Mouse (Mus musculus) forebrain, postnatal 0 days (tissue): ENCODE results near the gene A030014E15Rik. TPM values are rescaled to one million over a fixed set of nuclear protein-coding genes. Genes with fewer than 3 reads are reported as not detected.
"Not testable (repeated sequence)": the region's sequence is repeated elsewhere in the genome, so short reads cannot be mapped to it uniquely, and the experiment has no call there.

Experiments used
- ATAC-seq: fragments of 200-750 bp; cut with Nextera tagmentation; 2 replicates; pipeline ENCODE4 v1.8.0; 2017; ENCODE audit warnings: mild to moderate bottlenecking, moderate library complexity
- DNase-seq: peaks from one replicate; pipeline ENCODE4 v3.0.0-alpha.2; 2015
- H3K27ac ChIP-seq: fragments of 300-500 bp; sonication (generic); 2 replicates; pipeline ENCODE4 v1.5.1; 2014; ENCODE audit warnings: low read depth, mild to moderate bottlenecking, antibody characterized with exemption, low read length, moderate library complexity, mixed read lengths
- H3K27me3 ChIP-seq: fragments of 300-500 bp; sonication (generic); 2 replicates; pipeline ENCODE4 v1.6.1; 2014; ENCODE audit warnings: mild to moderate bottlenecking, low read length, mixed read lengths; ENCODE audit not compliant: insufficient read depth
- H3K36me3 ChIP-seq: fragments of 300-500 bp; sonication (generic); 2 replicates; pipeline ENCODE4 v1.6.1; 2014; ENCODE audit warnings: mild to moderate bottlenecking, moderate library complexity; ENCODE audit not compliant: insufficient read depth
- H3K4me1 ChIP-seq: fragments of 300-500 bp; sonication (generic); 2 replicates; pipeline ENCODE4 v1.6.1; 2014; ENCODE audit warnings: antibody characterized with exemption; ENCODE audit not compliant: insufficient read depth
- H3K4me2 ChIP-seq: fragments of 300-500 bp; sonication (generic); 2 replicates; pipeline ENCODE4 v1.6.1; 2014; ENCODE audit warnings: low read depth, mild to moderate bottlenecking, moderate library complexity
- H3K4me3 ChIP-seq: fragments of 300-500 bp; sonication (generic); 2 replicates; pipeline ENCODE4 v1.5.1; 2014; ENCODE audit warnings: low read depth, low read length, mixed read lengths
- H3K9ac ChIP-seq: fragments of 300-500 bp; sonication (generic); 2 replicates; pipeline ENCODE4 v1.6.1; 2014; ENCODE audit warnings: mild to moderate bottlenecking
- H3K9me3 ChIP-seq: fragments of 300-500 bp; sonication (generic); 2 replicates; pipeline ENCODE4 v1.6.1; 2016; ENCODE audit warnings: low read length
- CTCF ChIP-seq: sonication (generic); IDR thresholded peaks from 2 replicates; pipeline ENCODE4 v1.5.1; 2016; ENCODE audit warnings: antibody characterized with exemption, control low read depth, low read depth
- WGBS: fragments of 180-500 bp; shearing (Covaris S2); extraction: QIAGEN DNeasy Blood & Tissue Kit; methylation state at CpG from one replicate; pipeline ENCODE4 v1.1.7; 2014; 5-methylcytosine and 5-hydroxymethylcytosine counted together
- polyA plus RNA-seq: library from polyadenylated mRNA; unstranded; fragments of >200 nt; fragmentation: Nextera tagmentation; extraction: Ambion mirVana; gene quantifications from 2 replicates; pipeline ENCODE4 v1.2.1, GENCODE M21; 2015
- total RNA-seq: library from RNA; depleted of rRNA; stranded (reverse); fragments of >200 nt; gene quantifications from 2 replicates; pipeline ENCODE4 v1.2.3, GENCODE M21; 2014

A030014E15Rik gene
- total and polyA plus RNA-seq, 2 experiments from 2014 or later, result not detected

- Histone ChIP-seq H3K4me2 (no peak overlapping the region), H3K9me3 (no peaks in the 10 kb centered on the region), H3K4me1 (no peaks in the 10 kb centered on the region), H3K36me3 (no peaks in the 10 kb centered on the region), H3K27me3 (no peaks in the 10 kb centered on the region), H3K27ac (no peak overlapping the region), H3K9ac (no peak overlapping the region), H3K4me3 (no peak overlapping the region)
- TF ChIP-seq CTCF, result no peak
- no peak for DNase-seq
- 90% methylated on average over 2 of the region's 2 CpGs for WGBS
- no peak for ATAC-seq
These were observed 23.9 kb downstream of the A030014E15Rik start for GRCm38 (mm10) chr1:82948601-82949000.

DNA sequence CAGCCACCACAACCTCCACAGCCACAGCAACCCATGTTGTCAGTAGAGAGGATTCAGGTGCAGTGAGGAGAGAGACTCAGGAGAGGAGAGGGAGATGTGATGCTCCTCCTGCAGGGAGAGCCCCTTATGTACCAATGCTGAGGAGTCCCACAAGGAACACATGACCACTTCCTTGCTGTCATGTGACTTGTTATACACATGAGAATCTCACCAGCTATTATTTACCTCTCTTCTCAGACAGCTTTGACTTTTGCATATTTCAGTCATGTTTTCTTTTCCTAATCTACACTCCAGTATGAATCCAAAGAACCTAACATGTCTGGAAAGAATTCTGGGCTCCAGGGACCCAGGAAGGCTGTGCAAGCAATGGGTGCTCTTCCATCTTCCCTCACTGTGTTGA, 31.2 kb downstream of the A030014E15Rik start, which contains the start of gene Gm7544:
Gene Gm7544 (minus strand): TSS at position 101 of the 400 bp plus-strand sequence.
- not testable (repeated sequence) for H3K4me3 ChIP-seq, H3K9ac ChIP-seq, H3K9me3 ChIP-seq, H3K36me3 ChIP-seq, DNase-seq, H3K27ac ChIP-seq, H3K4me1 ChIP-seq, H3K4me2 ChIP-seq, ATAC-seq, H3K27me3 ChIP-seq

- no peak within 1 kb of the TSS for H3K27ac ChIP-seq
- WGBS, result 92% methylated on average over 11 of the region's 11 CpGs
- no peak for DNase-seq
- H3K4me1 ChIP-seq, result no peaks in the 10 kb centered on the region
- no peaks in the 10 kb centered on the region for H3K36me3 ChIP-seq
- ATAC-seq, result no peak
- no peak within 1 kb of the TSS for H3K4me3 ChIP-seq
- H3K27me3 ChIP-seq, result no peaks in the 10 kb centered on the region
- H3K4me2 ChIP-seq, result no peak within 1 kb of the TSS
- H3K9me3 ChIP-seq, result no peaks in the 10 kb centered on the region
- H3K9ac ChIP-seq, result no peak within 1 kb of the TSS
- TF ChIP-seq CTCF, result no peak
These were observed 35.2 kb downstream of the A030014E15Rik start, which contains the start of gene Gm47955 for GRCm38 (mm10) chr1:82959870-82960385. TSS of gene Gm47955 (plus strand) at chr1:82960286.

DNA sequence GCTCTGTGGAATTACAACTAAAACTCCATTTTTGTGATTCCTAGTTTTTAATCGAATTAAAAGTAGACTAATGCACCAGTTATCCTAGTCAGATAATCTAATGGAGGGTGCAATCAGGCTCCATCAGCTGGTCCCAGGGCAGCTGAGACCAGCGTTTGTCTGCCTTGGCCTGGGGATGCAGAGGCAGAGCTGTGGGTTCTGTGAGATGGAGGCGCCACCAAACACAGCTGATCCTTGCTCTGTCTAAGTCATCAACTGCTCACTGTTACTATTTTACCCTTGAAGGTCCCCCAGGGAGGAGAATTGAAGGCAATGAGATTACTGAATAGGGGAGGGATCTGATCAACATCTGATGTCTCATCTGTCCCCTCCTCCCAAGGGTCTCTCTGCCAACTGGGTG, 41.7 kb downstream of the A030014E15Rik start:
- H3K9me3 ChIP-seq, result no peaks in the 10 kb centered on the region
- no peaks in the 10 kb centered on the region for H3K36me3 ChIP-seq
- DNase-seq (no peak), ATAC-seq (no peak)
- no peak overlapping the region for H3K4me2 ChIP-seq
- H3K27ac ChIP-seq, result no peak overlapping the region
- H3K9ac ChIP-seq, result no peak overlapping the region
- no peak overlapping the region for H3K4me3 ChIP-seq
- 71% methylated on average over 3 of the region's 3 CpGs for WGBS
- TF ChIP-seq CTCF, result no peak
- H3K4me1 ChIP-seq, result no peaks in the 10 kb centered on the region
- H3K27me3 ChIP-seq, result no peaks in the 10 kb centered on the region

DNA sequence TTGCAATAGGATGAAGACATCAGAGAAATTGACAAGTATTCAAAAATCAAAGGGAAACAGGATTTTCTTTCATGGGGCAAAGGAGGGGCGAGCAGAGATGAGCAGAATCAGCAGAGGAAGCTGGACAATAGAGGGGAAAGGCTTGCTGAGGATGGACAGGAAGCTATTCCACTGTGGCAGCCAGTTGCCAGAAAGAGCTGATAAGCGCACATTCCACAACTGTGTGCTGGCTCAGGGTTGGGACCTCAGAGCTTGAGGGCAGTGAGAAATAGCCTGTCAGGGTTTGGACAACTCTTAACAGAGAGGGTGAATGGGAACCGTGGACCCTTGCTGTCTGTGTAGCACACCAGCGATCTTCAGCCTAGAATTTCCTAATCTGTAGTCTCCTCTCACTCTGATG, 47.3 kb downstream of the A030014E15Rik start:
- no peaks in the 10 kb centered on the region for H3K36me3 ChIP-seq
- no peaks in the 10 kb centered on the region for H3K9me3 ChIP-seq
- H3K27ac ChIP-seq, result no peak overlapping the region
- ATAC-seq (no peak), DNase-seq (no peak)
- H3K27me3 ChIP-seq, result no peaks in the 10 kb centered on the region
- H3K9ac ChIP-seq, result no peak overlapping the region
- no peak for TF ChIP-seq CTCF
- no peak overlapping the region for H3K4me2 ChIP-seq
- no peak overlapping the region for H3K4me3 ChIP-seq
- WGBS, result 74% methylated on average over 4 of the region's 4 CpGs
- no peaks in the 10 kb centered on the region for H3K4me1 ChIP-seq

DNA sequence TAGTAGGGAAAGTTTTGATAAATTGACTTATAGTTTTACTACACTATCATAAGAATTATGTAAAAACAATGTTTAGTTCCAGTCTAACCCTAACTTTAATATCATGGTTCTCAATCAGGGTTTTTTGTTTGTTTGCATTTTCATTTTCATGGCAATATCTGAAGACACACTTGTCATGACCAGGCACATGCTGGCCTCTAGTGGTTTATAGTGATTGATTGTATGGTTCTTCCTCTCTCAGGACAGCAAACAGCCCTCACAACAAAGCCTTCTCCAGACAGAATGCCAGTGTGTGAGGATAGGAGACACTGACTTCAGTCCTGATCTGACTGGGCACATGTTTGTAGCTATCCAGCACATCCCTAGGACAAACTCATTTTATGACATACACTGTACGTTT, 48.5 kb downstream of the A030014E15Rik start:
- Histone ChIP-seq H3K4me2 (no peak overlapping the region), H3K4me1 (no peaks in the 10 kb centered on the region), H3K27ac (no peak overlapping the region), H3K9ac (no peak overlapping the region), H3K27me3 (no peaks in the 10 kb centered on the region), H3K4me3 (no peak overlapping the region), H3K36me3 (no peaks in the 10 kb centered on the region), H3K9me3 (no peaks in the 10 kb centered on the region)
- DNase-seq (no peak), ATAC-seq (no peak)
- WGBS, result 92% methylated on average over 1 of the region's 1 CpGs
- TF ChIP-seq CTCF, result peak; percentile 33

DNA sequence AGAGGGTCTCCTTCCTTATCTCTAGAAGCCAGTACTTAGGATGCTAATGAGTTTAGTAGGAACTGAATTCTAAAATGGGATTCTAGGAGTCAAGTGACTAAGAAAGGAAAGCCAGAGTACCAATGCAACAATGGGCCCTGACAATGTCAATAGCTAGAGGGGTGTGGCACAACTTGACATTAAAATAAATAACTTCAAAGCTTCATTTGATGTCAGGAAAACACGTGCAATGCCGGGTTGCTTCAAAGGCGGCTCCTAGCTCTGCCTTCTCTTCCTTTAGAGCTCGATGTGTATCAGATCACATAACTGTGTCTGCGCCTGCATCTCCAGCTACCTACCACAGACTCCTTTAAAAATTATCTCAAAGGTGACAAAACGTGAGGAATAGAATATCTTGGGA, 49.2 kb downstream of the A030014E15Rik start:
- 75% methylated on average over 6 of the region's 6 CpGs for WGBS
- H3K4me2 ChIP-seq, result no peak overlapping the region
- no peak for DNase-seq
- no peaks in the 10 kb centered on the region for H3K9me3 ChIP-seq
- no peak overlapping the region for H3K9ac ChIP-seq
- no peak overlapping the region for H3K4me3 ChIP-seq
- no peak for ATAC-seq
- TF ChIP-seq CTCF, result no peak
- H3K36me3 ChIP-seq, result no peaks in the 10 kb centered on the region
- no peaks in the 10 kb centered on the region for H3K4me1 ChIP-seq
- no peak overlapping the region for H3K27ac ChIP-seq
- no peaks in the 10 kb centered on the region for H3K27me3 ChIP-seq
